Mouse (Mus musculus) stomach, postnatal 0 days (tissue): ENCODE results near the gene Cd81.

Source experiments
- CTCF ChIP-seq: IDR thresholded peaks from 2 replicates; pipeline ENCODE4 v1.5.1; 2016; ENCODE audit warnings: antibody characterized with exemption, low read depth, mild to moderate bottlenecking, moderate library complexity
- EP300 ChIP-seq: optimal IDR thresholded peaks from 2 replicates; pipeline ENCODE3; 2016; ENCODE audit warnings: antibody characterized with exemption

DNA sequence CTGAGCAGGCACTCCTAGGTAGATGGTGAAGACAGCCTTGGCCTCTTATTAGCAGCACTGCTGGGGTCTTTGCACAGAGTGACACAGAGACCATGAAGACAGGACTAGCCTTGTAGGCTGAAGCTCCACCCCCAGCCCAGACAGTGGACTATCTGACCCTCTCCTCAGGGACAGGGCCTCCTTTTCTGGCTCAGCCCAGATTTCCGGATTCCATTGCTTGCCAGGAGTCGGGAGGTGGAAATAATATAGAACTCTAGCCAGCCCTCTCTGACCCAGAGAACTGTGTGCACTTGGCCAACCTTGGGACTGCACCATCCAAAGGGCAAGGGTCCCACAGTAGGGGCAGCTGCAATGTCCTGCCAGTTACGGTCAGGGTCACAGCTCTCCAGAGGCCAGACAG, 10.4 kb upstream of the Cd81 start:
- TF ChIP-seq CTCF (no peak), EP300 (no peak)
